Mouse (Mus musculus) liver, adult 2 months (tissue): Measurements from ENCODE around the gene Wipf3.

Experiments used
- CTCF ChIP-seq: fragments of 200-500 bp; IDR thresholded peaks from 2 replicates; pipeline ENCODE4 v1.5.1; 2011; ENCODE audit warnings: low read depth, low read length, control low read depth
- POLR2A ChIP-seq: fragments of 200-500 bp; IDR thresholded peaks from 2 replicates; pipeline ENCODE4 v1.6.1; 2011; ENCODE audit warnings: low read length, control low read depth; ENCODE audit not compliant: insufficient read depth; ENCODE audit errors: extremely low read depth

GRCm38 (mm10) chr6:54425230-54425629 is 4.2 kb upstream of the Wipf3 start:
- no peak for TF ChIP-seq POLR2A
- TF ChIP-seq CTCF: no peak
